8 mouse cellular contexts compared by ENCODE assay signal in genomic region chr8:123805718-123806373, GRCm38 (mm10). TPM values are rescaled to one million over a fixed set of nuclear protein-coding genes. Genes with fewer than 3 reads are reported as not detected.
DNase-seq lines count a peak whose midpoint lies in the region; ATAC-seq and TF ChIP-seq lines count a peak whose summit lies in the region.

Rab4a (plus strand) TSS chr8:123805985.

- H3K79me2 ChIP-seq in macrophage (ENCODE audit: inconsistent target): no peaks in the 10 kb centered on the region

- H3K36me3 ChIP-seq in hindbrain, embryonic 16.5 days (ENCODE audit: control insufficient read depth, insufficient read depth, low read length): no peaks in the 10 kb centered on the region
- H3K36me3 ChIP-seq in macrophage (ENCODE audit: inconsistent target): no peaks in the 10 kb centered on the region

- H3K27me3 ChIP-seq in hindbrain, embryonic 16.5 days (replicated peaks; ENCODE audit: control insufficient read depth, insufficient read depth, low read length): no peaks in the 10 kb centered on the region

- H3K9me3 ChIP-seq in hindbrain, embryonic 16.5 days (ENCODE audit: control insufficient read depth, low read length): no peaks in the 10 kb centered on the region

- DNase-seq in T-cell, adult 2 months (ENCODE audit: low spot score): peak; percentile 35
- DNase-seq in gastrocnemius, adult 2 months: peak; percentile 93
- DNase-seq in left cerebral cortex, adult 2 months (ENCODE audit: extremely low spot score in 1 of 2, low spot score in 2 of 2): peak; percentile 84 to 85
- DNase-seq in right cerebral cortex, postnatal 14 days: peak; percentile 89
- peak; percentile 69 to 79 for DNase-seq in urinary bladder, postnatal 36 days (ENCODE audit: low spot score in 2 of 2)

- no peak for TF ChIP-seq CTCF in gastrocnemius, adult 2 months (IDR thresholded peaks at IDR 0.05)
- TF ChIP-seq CTCF in left cerebral cortex, adult 2 months (IDR thresholded peaks at IDR 0.05): no peak

- H3K4me1 ChIP-seq in hindbrain, embryonic 16.5 days (ENCODE audit: control insufficient read depth, insufficient read depth, low read depth, low read length): peaks cover 19% of the 10 kb centered on the region

- peak; percentile 60 for ATAC-seq in common myeloid progenitor, adult 5-6 weeks (replicated peaks; ENCODE audit: low read depth, poor library complexity, severe bottlenecking)
- peak; percentile 93 for ATAC-seq in hindbrain, embryonic 16.5 days

- intact Hi-C loops in gastrocnemius, adult 2 months (cut with DNase I): no loop called here
- intact Hi-C loops in left cerebral cortex, adult 2 months (cut with DNase I): no loop called here

- WGBS in hindbrain, embryonic 16.5 days: under 1% methylated on average over 46 of the region's 48 CpGs
- WGBS in macrophage (ENCODE audit: missing documents): 1% methylated on average over 43 of the region's 48 CpGs

- peak within 1 kb of the TSS; percentile 94 for H3K4me2 ChIP-seq in hindbrain, embryonic 16.5 days (ENCODE audit: low read length)

- peak within 1 kb of the TSS; percentile 97 for H3K4me3 ChIP-seq in gastrocnemius, adult 2 months
- peak within 1 kb of the TSS; percentile 79 for H3K4me3 ChIP-seq in hindbrain, embryonic 16.5 days (ENCODE audit: low read length)
- peak within 1 kb of the TSS; percentile 71 for H3K4me3 ChIP-seq in left cerebral cortex, adult 2 months
- H3K4me3 ChIP-seq in macrophage (ENCODE audit: inconsistent target): peak within 1 kb of the TSS; percentile 49

- H3K9ac ChIP-seq in hindbrain, embryonic 16.5 days (ENCODE audit: low read depth, low read length): peak within 1 kb of the TSS; percentile 95

- H3K27ac ChIP-seq in gastrocnemius, adult 2 months: peak within 1 kb of the TSS; percentile 96
- H3K27ac ChIP-seq in hindbrain, embryonic 16.5 days (ENCODE audit: low read depth, low read length): peak within 1 kb of the TSS; percentile 84
- peak within 1 kb of the TSS; percentile 96 for H3K27ac ChIP-seq in left cerebral cortex, adult 2 months
- no peak within 1 kb of the TSS for H3K27ac ChIP-seq in macrophage

RNA-seq across cellular contexts. Expression of gene Rab4a, which starts in this region (rescaled TPM):
- 12.5 and 15.9 TPM in 2 replicates for total RNA-seq in common myeloid progenitor, adult 5-6 weeks (2017)
- total RNA-seq in gastrocnemius, adult 2 months (2021): 10 to 100 TPM; 12.0 to 12.4 TPM
- polyA plus RNA-seq in hindbrain, embryonic 16.5 days (2015; fragmentation: Nextera tagmentation; extraction: Ambion mirVana): 86.1 and 87.4 TPM in 2 replicates
- total RNA-seq in left cerebral cortex, adult 2 months (2021): 10 to 100 TPM; 39.8 to 48.9 TPM
- total RNA-seq in macrophage (2018; cell fraction: chromatin; rRNA removed): 10 to 100 TPM in 1 of 26 experiments, 1 to 10 TPM in 19, under 1 TPM in 2, not detected in 4; 0.58 to 11.0 (median 4.3) TPM
- 1 to 10 TPM; 1.5 to 5.9 (median 3.9) TPM for total RNA-seq in macrophage (2018; cell fraction: cytosol; rRNA removed)
- 10 to 100 TPM in 1 of 26 experiments, 1 to 10 TPM in 21, under 1 TPM in 4; 0.63 to 10.3 (median 2.8) TPM for total RNA-seq in macrophage (2018; cell fraction: nucleus; rRNA removed)
- 3.6 to 7.4 TPM (median 5.6 TPM) in 3 replicates for polyA plus RNA-seq in macrophage (2018)

Comparison
In these comparisons a context has a peak if more than half of its experiments do, and no peak if none do; other contexts are left out.
1. RNA of gene Rab4a (polyA plus RNA-seq): 86.1 to 87.4 TPM in hindbrain, embryonic 16.5 days; 3.6 to 7.4 TPM in macrophage; every median in the first group is over 10 times any median in the second.
2. DNase-seq: peak in every context shown above with its lines; median percentile 93 in gastrocnemius, adult 2 months; 89 in right cerebral cortex, postnatal 14 days; 84 in left cerebral cortex, adult 2 months; 74 in urinary bladder, postnatal 36 days; 35 in T-cell, adult 2 months.
3. Peak in every context shown above with its lines, with median percentiles within 50 percentile points of each other: H3K4me3 ChIP-seq.